Mouse (Mus musculus): ENCODE results near the gene Phactr3. TPM values are rescaled to one million over a fixed set of nuclear protein-coding genes. Genes with fewer than 3 reads are reported as not detected.

Phactr3 gene
- polyA plus RNA-seq, 1 experiment from 2014 or later = 0.04 TPM

GRCm38 (mm10) chr2:178130536-178130935 lies 11.8 kb downstream of the Phactr3 start:
- no peaks in the 10 kb centered on the region for H3K36me3 ChIP-seq (ENCODE audit: control insufficient read depth, insufficient read depth)
- H3K9me3 ChIP-seq (replicated peaks; ENCODE audit: control insufficient read depth, low read length) = no peaks in the 10 kb centered on the region
- H3K4me3 ChIP-seq (ENCODE audit: low read depth, low read length) = no peak overlapping the region
- no peak for ATAC-seq (ENCODE audit: low read depth)
- H3K27ac ChIP-seq (ENCODE audit: low read length) = no peak overlapping the region
- H3K9ac ChIP-seq (ENCODE audit: low read depth, low read length) = no peak overlapping the region
- WGBS (ENCODE audit: insufficient replicate concordance) = 65% methylated on average over 5 of the region's 5 CpGs
- H3K4me2 ChIP-seq (ENCODE audit: low read depth, low read length) = no peak overlapping the region
- H3K4me1 ChIP-seq (ENCODE audit: control insufficient read depth, low read depth, low read length) = no peaks in the 10 kb centered on the region
- H3K27me3 ChIP-seq (ENCODE audit: control insufficient read depth, insufficient read depth, low read depth, low read length) = no peaks in the 10 kb centered on the region

GRCm38 (mm10) chr2:178131011-178131410 lies 12.2 kb downstream of the Phactr3 start:
- ATAC-seq (ENCODE audit: low read depth) = no peak
- Histone ChIP-seq H3K9ac (ENCODE audit: low read depth, low read length) (no peak overlapping the region), H3K4me1 (ENCODE audit: control insufficient read depth, low read depth, low read length) (no peaks in the 10 kb centered on the region), H3K27ac (ENCODE audit: low read length) (no peak overlapping the region), H3K4me3 (ENCODE audit: low read depth, low read length) (no peak overlapping the region), H3K36me3 (ENCODE audit: control insufficient read depth, insufficient read depth) (no peaks in the 10 kb centered on the region), H3K4me2 (ENCODE audit: low read depth, low read length) (no peak overlapping the region), H3K27me3 (ENCODE audit: control insufficient read depth, insufficient read depth, low read depth, low read length) (no peaks in the 10 kb centered on the region), H3K9me3 (replicated peaks; ENCODE audit: control insufficient read depth, low read length) (no peaks in the 10 kb centered on the region)
- WGBS (ENCODE audit: insufficient replicate concordance) = 41% methylated on average over 5 of the region's 5 CpGs

- no peaks in the 10 kb centered on the region for H3K9me3 ChIP-seq (replicated peaks; ENCODE audit: control insufficient read depth, low read length)
- ATAC-seq (ENCODE audit: low read depth) = no peak
- no peak overlapping the region for H3K27ac ChIP-seq (ENCODE audit: low read length)
- H3K4me2 ChIP-seq (ENCODE audit: low read depth, low read length) = no peak overlapping the region
- no peaks in the 10 kb centered on the region for H3K27me3 ChIP-seq (ENCODE audit: control insufficient read depth, insufficient read depth, low read depth, low read length)
- H3K4me3 ChIP-seq (ENCODE audit: low read depth, low read length) = no peak overlapping the region
- no peaks in the 10 kb centered on the region for H3K4me1 ChIP-seq (ENCODE audit: control insufficient read depth, low read depth, low read length)
- 59% methylated on average over 5 of the region's 5 CpGs for WGBS (ENCODE audit: insufficient replicate concordance)
- H3K9ac ChIP-seq (ENCODE audit: low read depth, low read length) = no peak overlapping the region
- no peaks in the 10 kb centered on the region for H3K36me3 ChIP-seq (ENCODE audit: control insufficient read depth, insufficient read depth)
These were observed 13.0 kb downstream of the Phactr3 start for GRCm38 (mm10) chr2:178131606-178132365.

- ATAC-seq (ENCODE audit: low read depth) = no peak
- 36% methylated on average over 4 of the region's 4 CpGs for WGBS (ENCODE audit: insufficient replicate concordance)
These were observed 16.9 kb downstream of the Phactr3 start for GRCm38 (mm10) chr2:178135713-178136112.

GRCm38 (mm10) chr2:178137518-178137917 lies 18.7 kb downstream of the Phactr3 start:
- Histone ChIP-seq H3K36me3 (ENCODE audit: control insufficient read depth, insufficient read depth) (no peaks in the 10 kb centered on the region), H3K9me3 (replicated peaks; ENCODE audit: control insufficient read depth, low read length) (no peaks in the 10 kb centered on the region), H3K27ac (ENCODE audit: low read length) (no peak overlapping the region), H3K27me3 (ENCODE audit: control insufficient read depth, insufficient read depth, low read depth, low read length) (peaks cover 14% of the 10 kb centered on the region), H3K4me2 (ENCODE audit: low read depth, low read length) (no peak overlapping the region), H3K4me1 (ENCODE audit: control insufficient read depth, low read depth, low read length) (no peaks in the 10 kb centered on the region), H3K4me3 (ENCODE audit: low read depth, low read length) (no peak overlapping the region), H3K9ac (ENCODE audit: low read depth, low read length) (no peak overlapping the region)
- 10% methylated on average over 3 of the region's 3 CpGs for WGBS (ENCODE audit: insufficient replicate concordance)
- ATAC-seq (ENCODE audit: low read depth) = no peak

More at GRCm38 (mm10) chr2:178135713-178136112, 16.9 kb downstream of the Phactr3 start:
- no peaks in the 10 kb centered on the region for H3K27me3 ChIP-seq (ENCODE audit: control insufficient read depth, insufficient read depth, low read depth, low read length)
- H3K4me2 ChIP-seq (ENCODE audit: low read depth, low read length) = no peak overlapping the region
- no peaks in the 10 kb centered on the region for H3K9me3 ChIP-seq (replicated peaks; ENCODE audit: control insufficient read depth, low read length)
- no peaks in the 10 kb centered on the region for H3K4me1 ChIP-seq (ENCODE audit: control insufficient read depth, low read depth, low read length)
- no peak overlapping the region for H3K9ac ChIP-seq (ENCODE audit: low read depth, low read length)
- no peak overlapping the region for H3K27ac ChIP-seq (ENCODE audit: low read length)
- no peak overlapping the region for H3K4me3 ChIP-seq (ENCODE audit: low read depth, low read length)
- H3K36me3 ChIP-seq (ENCODE audit: control insufficient read depth, insufficient read depth) = no peaks in the 10 kb centered on the region

GRCm38 (mm10) chr2:178141489-178141922 lies 22.7 kb downstream of the Phactr3 start:
- Histone ChIP-seq H3K4me3 (ENCODE audit: low read depth, low read length) (no peak overlapping the region), H3K9me3 (replicated peaks; ENCODE audit: control insufficient read depth, low read length) (no peaks in the 10 kb centered on the region), H3K4me1 (ENCODE audit: control insufficient read depth, low read depth, low read length) (no peaks in the 10 kb centered on the region), H3K27me3 (ENCODE audit: control insufficient read depth, insufficient read depth, low read depth, low read length) (peaks cover 20% of the 10 kb centered on the region), H3K27ac (ENCODE audit: low read length) (no peak overlapping the region), H3K9ac (ENCODE audit: low read depth, low read length) (no peak overlapping the region), H3K4me2 (ENCODE audit: low read depth, low read length) (no peak overlapping the region), H3K36me3 (ENCODE audit: control insufficient read depth, insufficient read depth) (no peaks in the 10 kb centered on the region)
- ATAC-seq (ENCODE audit: low read depth) = no peak
- 9% methylated on average over 9 of the region's 10 CpGs for WGBS (ENCODE audit: insufficient replicate concordance)

- WGBS (ENCODE audit: insufficient replicate concordance) = 11% methylated on average over 42 of the region's 42 CpGs
These were observed 23.7 kb downstream of the Phactr3 start for GRCm38 (mm10) chr2:178142291-178143023.

GRCm38 (mm10) chr2:178143024-178143415 lies 24.2 kb downstream of the Phactr3 start:
- no peak for ATAC-seq (ENCODE audit: low read depth)
- no peak overlapping the region for H3K27ac ChIP-seq (ENCODE audit: low read length)
- no peak overlapping the region for H3K9ac ChIP-seq (ENCODE audit: low read depth, low read length)
- H3K9me3 ChIP-seq (replicated peaks; ENCODE audit: control insufficient read depth, low read length) = no peaks in the 10 kb centered on the region
- H3K4me1 ChIP-seq (ENCODE audit: control insufficient read depth, low read depth, low read length) = no peaks in the 10 kb centered on the region
- 31% methylated on average over 3 of the region's 3 CpGs for WGBS (ENCODE audit: insufficient replicate concordance)
- peaks cover 20% of the 10 kb centered on the region for H3K27me3 ChIP-seq (ENCODE audit: control insufficient read depth, insufficient read depth, low read depth, low read length)
- no peak overlapping the region for H3K4me3 ChIP-seq (ENCODE audit: low read depth, low read length)
- H3K4me2 ChIP-seq (ENCODE audit: low read depth, low read length) = no peak overlapping the region
- no peaks in the 10 kb centered on the region for H3K36me3 ChIP-seq (ENCODE audit: control insufficient read depth, insufficient read depth)

More at GRCm38 (mm10) chr2:178142291-178143023, 23.7 kb downstream of the Phactr3 start:
- H3K9ac ChIP-seq (ENCODE audit: low read depth, low read length) = no peak overlapping the region
- H3K9me3 ChIP-seq (replicated peaks; ENCODE audit: control insufficient read depth, low read length) = no peaks in the 10 kb centered on the region
- no peaks in the 10 kb centered on the region for H3K4me1 ChIP-seq (ENCODE audit: control insufficient read depth, low read depth, low read length)
- H3K36me3 ChIP-seq (ENCODE audit: control insufficient read depth, insufficient read depth) = no peaks in the 10 kb centered on the region
- H3K27ac ChIP-seq (ENCODE audit: low read length) = no peak overlapping the region
- peaks cover 20% of the 10 kb centered on the region for H3K27me3 ChIP-seq (ENCODE audit: control insufficient read depth, insufficient read depth, low read depth, low read length)
- no peak overlapping the region for H3K4me2 ChIP-seq (ENCODE audit: low read depth, low read length)
- no peak for ATAC-seq (ENCODE audit: low read depth)
- H3K4me3 ChIP-seq (ENCODE audit: low read depth, low read length) = no peak overlapping the region

GRCm38 (mm10) chr2:178143898-178144297 lies 25.1 kb downstream of the Phactr3 start:
- ATAC-seq (ENCODE audit: low read depth) = no peak
- WGBS (ENCODE audit: insufficient replicate concordance) = 47% methylated on average over 1 of the region's 1 CpGs
- no peak overlapping the region for H3K4me2 ChIP-seq (ENCODE audit: low read depth, low read length)
- no peaks in the 10 kb centered on the region for H3K4me1 ChIP-seq (ENCODE audit: control insufficient read depth, low read depth, low read length)
- no peak overlapping the region for H3K4me3 ChIP-seq (ENCODE audit: low read depth, low read length)
- peaks cover 20% of the 10 kb centered on the region for H3K27me3 ChIP-seq (ENCODE audit: control insufficient read depth, insufficient read depth, low read depth, low read length)
- no peak overlapping the region for H3K27ac ChIP-seq (ENCODE audit: low read length)
- H3K9ac ChIP-seq (ENCODE audit: low read depth, low read length) = no peak overlapping the region
- no peaks in the 10 kb centered on the region for H3K9me3 ChIP-seq (replicated peaks; ENCODE audit: control insufficient read depth, low read length)
- no peaks in the 10 kb centered on the region for H3K36me3 ChIP-seq (ENCODE audit: control insufficient read depth, insufficient read depth)

Data from liver, embryonic 16.5 days (tissue).